Mouse (Mus musculus) MEL (cell line): ENCODE data around the gene Chchd4.

Experiments
- CHD1 ChIP-seq: IDR thresholded peaks from 2 replicates; pipeline ENCODE4 v1.6.1; 2012; ENCODE audit warnings: low read depth, mild to moderate bottlenecking, inconsistent platforms, low read length, improper control_type of control experiment
- CTCF ChIP-seq, 3 experiments: IDR thresholded peaks in 2 of 3; conservative IDR thresholded peaks in 1 of 3; 2 replicates each; pipeline ENCODE4 v1.5.1; 2011 to 2012; ENCODE audit warnings: low read length in 3 of 3, low read depth in 2 of 3, mild to moderate bottlenecking in 2 of 3, improper control_type of control experiment in 1 of 3, inconsistent platforms in 1 of 3, mixed read lengths in 1 of 3, moderate library complexity in 1 of 3; ENCODE audit not compliant: control insufficient read depth in 1 of 3, insufficient read depth in 1 of 3, poor library complexity in 1 of 3, severe bottlenecking in 1 of 3
- ELF1 ChIP-seq: IDR thresholded peaks from 2 replicates; pipeline ENCODE4 v1.6.1; 2014; ENCODE audit warnings: low read depth, mild to moderate bottlenecking, inconsistent platforms, low read length, improper control_type of control experiment, moderate library complexity
- GATA1 ChIP-seq: IDR thresholded peaks from 2 replicates; pipeline ENCODE4 v1.6.1; 2011; ENCODE audit warnings: low read depth, low read length, improper control_type of control experiment
- HCFC1 ChIP-seq: IDR thresholded peaks from 2 replicates; pipeline ENCODE4 v1.6.1; 2012; ENCODE audit warnings: low read depth, mild to moderate bottlenecking, inconsistent platforms, low read length, improper control_type of control experiment, moderate library complexity
- NRF1 ChIP-seq: IDR thresholded peaks from 2 replicates; pipeline ENCODE4 v1.6.1; 2014; ENCODE audit warnings: low read depth, mild to moderate bottlenecking, inconsistent platforms, low read length, improper control_type of control experiment, moderate library complexity; ENCODE audit not compliant: poor library complexity, insufficient read depth, severe bottlenecking
- POLR2A ChIP-seq, 2 experiments: IDR thresholded peaks; 2 replicates each; pipeline ENCODE4 v1.6.1; 2011 to 2012; ENCODE audit warnings: low read length in 2 of 2, mild to moderate bottlenecking in 2 of 2, control low read depth in 1 of 2, improper control_type of control experiment in 1 of 2, low read depth in 1 of 2, moderate library complexity in 1 of 2; ENCODE audit not compliant: control insufficient read depth in 1 of 2, insufficient read depth in 1 of 2, poor library complexity in 1 of 2
- RAD21 ChIP-seq: IDR thresholded peaks from 2 replicates; pipeline ENCODE4 v1.6.1; 2011; ENCODE audit warnings: mild to moderate bottlenecking, low read depth, low read length, improper control_type of control experiment
- SMC3 ChIP-seq: IDR thresholded peaks from 2 replicates; pipeline ENCODE4 v1.6.1; 2011; ENCODE audit warnings: low read depth, low read length, improper control_type of control experiment
- TAL1 ChIP-seq: IDR thresholded peaks from 2 replicates; pipeline ENCODE4 v1.6.1; 2012; ENCODE audit warnings: mild to moderate bottlenecking, inconsistent platforms, low read length, moderate library complexity, mixed read lengths
- TBP ChIP-seq: IDR thresholded peaks from 2 replicates; pipeline ENCODE4 v1.8.0; 2011; ENCODE audit warnings: low read depth, low read length, improper control_type of control experiment
- ZC3H11A ChIP-seq: IDR thresholded peaks from 2 replicates; pipeline ENCODE4 v1.6.1; 2012; ENCODE audit warnings: low read depth, mild to moderate bottlenecking, inconsistent platforms, low read length, improper control_type of control experiment
- ZNF384 ChIP-seq: IDR thresholded peaks from 2 replicates; pipeline ENCODE4 v1.6.1; 2012; ENCODE audit warnings: low read depth, mild to moderate bottlenecking, inconsistent platforms, low read length, improper control_type of control experiment

DNA sequence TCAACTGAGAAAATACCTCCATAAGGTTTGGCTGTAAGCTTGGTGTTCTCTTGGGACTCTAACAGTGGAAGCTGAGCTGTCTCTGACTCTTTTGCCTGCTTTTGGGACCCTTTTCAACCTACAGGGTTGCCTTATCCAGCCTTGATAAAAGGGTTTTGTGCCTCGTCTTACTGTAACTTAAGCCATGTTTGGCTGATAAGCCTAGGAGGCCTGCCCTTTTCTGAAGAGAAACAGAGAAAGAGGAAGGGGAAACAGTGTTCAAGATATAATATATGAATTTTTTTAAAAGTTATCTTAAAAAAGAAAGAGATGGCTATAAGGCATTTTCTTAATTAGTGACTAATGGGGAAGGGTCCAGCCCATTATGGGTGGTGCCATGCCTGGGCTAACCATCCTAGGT is 30.0 kb upstream of the Chchd4 start:
- no peak for TF ChIP-seq NRF1
- no peak for TF ChIP-seq POLR2A (IDR thresholded peaks at IDR 0.05; ENCODE audit: control insufficient read depth in 1 of 2, insufficient read depth in 1 of 2, low read depth in 1 of 2, low read length in 2 of 2, poor library complexity in 1 of 2)
- TF ChIP-seq CTCF (IDR thresholded peaks at IDR 0.05 in 2 of 3, conservative IDR thresholded peaks at IDR 0.05 in 1 of 3; ENCODE audit: control insufficient read depth in 1 of 3, insufficient read depth in 1 of 3, low read depth in 2 of 3, low read length in 3 of 3, poor library complexity in 1 of 3, severe bottlenecking in 1 of 3): no peak
- TF ChIP-seq ELF1: no peak
- TF ChIP-seq ZC3H11A: no peak
- peak; percentile 77 for TF ChIP-seq GATA1
- no peak for TF ChIP-seq CHD1
- no peak for TF ChIP-seq TAL1
- TF ChIP-seq ZNF384: peak; percentile 76
- TF ChIP-seq RAD21: no peak
- no peak for TF ChIP-seq SMC3
- TF ChIP-seq HCFC1: no peak
- TF ChIP-seq TBP: no peak
